Mouse (Mus musculus): ENCODE data around the gene Atp2a2.
A peak's percentile ranks its signal among the peaks of the same experiment; 100 is the strongest.
"Not testable (repeated sequence)": the region's sequence is repeated elsewhere in the genome, so short reads cannot be mapped to it uniquely, and the experiment has no call there.

Gene Atp2a2

DNA sequence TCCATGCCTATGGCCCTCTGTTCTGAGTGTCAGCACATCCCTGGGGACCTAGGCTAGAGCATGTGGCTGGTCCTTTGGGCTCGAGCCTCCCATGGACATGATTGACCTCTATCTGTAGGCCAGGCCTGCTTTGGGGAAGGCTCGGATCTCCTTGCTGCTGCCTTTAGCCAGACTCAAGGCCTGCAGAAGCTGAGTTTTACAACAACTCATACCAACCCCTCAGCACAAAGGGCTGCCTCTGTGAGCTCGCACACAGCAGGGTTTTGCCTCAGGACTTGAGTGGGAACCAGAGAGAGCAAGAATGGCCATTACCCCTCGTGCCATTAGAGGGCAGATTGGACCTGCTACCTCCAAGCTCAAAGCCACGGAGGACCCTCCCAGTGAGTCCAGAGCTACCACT lies 53.2 kb downstream of the Atp2a2 start:
- DNase-seq = no peak

DNA sequence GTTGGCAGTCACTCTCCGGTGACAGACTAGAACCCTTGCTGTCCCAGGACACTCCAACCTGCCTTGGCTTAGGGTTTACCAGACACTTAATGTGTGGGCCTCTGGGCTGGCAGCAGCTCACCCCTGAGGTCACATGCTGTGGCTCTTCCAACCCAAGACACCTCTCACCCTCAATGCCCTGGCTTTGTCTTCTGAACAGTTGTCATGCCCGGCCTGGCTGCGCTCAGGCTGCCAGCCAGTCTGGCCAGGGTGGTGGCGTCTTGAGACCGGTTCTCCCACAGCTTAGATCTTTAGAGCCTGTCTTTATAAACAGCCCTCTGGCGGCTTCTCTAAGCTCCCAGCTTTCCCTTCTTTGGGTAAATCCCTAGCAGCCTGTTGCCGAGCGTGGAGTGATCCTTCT lies 54.2 kb downstream of the Atp2a2 start:
- no peak for DNase-seq

DNA sequence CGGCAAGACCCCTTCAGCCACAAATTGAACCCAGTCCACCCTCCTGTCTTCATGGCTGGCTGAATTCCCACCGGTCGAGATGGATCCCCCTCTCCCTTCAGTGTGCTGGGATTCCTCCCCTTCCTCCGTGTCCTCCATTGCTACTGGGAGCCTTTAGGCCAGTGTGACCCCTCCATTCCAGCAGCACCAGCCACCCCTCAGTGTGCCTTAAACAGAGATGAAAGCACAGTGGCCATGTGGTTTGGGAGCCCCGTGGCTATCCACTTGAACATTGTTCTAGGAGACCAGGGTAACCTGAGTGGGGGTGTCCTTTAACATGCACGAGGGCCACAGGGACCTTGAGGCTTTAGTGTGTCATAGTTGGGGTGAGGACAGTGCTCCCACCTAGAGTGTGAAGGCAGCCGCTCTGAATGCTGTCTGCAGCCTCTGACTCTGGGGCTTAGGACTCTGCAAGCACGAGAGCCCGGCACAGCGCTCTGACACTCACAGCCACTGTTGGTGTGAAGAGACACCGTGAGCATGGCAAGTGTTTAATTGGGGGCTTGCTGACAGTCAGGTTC lies 56.9 kb downstream of the Atp2a2 start:
- DNase-seq = no peak

DNA sequence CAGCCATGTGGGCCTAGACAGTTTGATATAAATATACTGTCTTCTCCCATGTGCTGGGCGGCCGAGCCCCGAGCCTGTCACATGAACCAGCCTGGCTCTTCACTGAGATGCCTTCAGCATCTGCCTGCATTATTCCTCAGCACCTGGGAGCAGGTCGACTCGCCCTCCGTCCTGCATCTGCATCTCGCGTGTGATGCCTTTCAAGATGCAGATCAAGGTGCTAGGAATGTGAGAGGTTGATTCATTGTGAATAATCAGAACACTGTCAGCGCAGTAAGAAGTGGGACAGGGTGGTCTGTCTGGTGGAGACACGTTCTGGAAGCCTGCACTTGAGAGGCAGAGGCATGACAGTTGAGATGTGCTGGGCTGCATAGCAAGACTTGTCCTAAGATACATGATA lies 57.5 kb downstream of the Atp2a2 start:
- no peak for DNase-seq

DNA sequence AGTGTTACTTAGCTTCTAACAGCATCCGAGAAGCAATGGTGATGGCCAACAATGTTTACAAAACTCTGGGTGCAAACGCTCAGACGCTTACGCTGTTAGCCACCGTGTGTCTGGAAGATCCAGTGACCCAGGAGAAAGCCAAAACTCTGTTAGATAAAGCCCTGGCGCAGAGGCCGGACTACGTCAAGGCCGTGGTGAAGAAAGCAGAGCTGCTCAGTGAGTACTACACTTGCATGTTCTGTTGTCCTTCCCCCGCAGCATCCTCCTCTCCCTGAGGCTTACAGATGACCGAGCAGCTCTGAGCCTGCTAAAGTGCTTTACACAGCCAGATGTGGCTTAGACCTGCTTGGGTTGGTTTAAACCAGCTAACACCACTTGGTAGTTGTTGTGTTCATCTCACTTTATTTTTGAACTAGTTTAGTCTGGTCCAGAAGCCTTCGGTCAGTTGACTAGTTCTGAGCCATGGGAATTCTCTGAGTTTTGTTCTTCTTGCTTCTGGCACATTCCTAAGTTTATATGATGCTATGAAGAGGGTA lies 61.9 kb downstream of the Atp2a2 start:
- DNase-seq = no peak

DNA sequence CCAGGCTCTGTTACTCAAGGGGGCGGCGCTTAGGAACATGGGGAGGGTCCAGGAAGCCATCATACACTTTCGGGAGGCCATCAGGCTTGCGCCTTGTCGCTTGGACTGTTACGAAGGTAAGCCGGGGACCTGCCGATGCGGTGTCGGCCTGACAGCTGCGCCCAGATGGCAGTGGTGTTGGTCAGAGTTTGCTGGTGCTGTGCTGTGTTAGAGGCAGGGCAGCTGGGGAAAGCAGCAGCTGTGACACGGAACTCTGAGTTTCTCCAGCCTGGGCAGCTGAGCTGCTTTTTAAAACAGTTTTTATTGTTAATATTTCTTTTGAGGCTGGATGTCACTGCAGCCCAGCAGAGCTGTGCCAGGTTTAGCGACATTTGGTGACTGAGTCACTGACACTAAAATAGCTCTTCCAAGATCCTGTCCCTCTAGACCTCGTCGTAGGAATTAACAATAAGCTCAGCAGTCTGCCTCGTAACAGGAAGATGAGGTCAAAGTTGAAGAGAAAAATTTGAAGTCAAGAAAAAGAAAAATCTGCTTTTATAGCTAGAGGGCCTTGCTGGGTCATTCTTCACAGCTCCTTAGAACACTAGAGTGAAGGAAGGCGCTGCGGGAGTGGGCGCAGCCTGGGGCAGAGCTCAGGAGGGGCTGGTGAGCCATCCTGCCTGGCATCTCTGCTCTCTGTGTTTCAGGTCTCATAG lies 62.5 kb downstream of the Atp2a2 start:
- no peak for DNase-seq

DNA sequence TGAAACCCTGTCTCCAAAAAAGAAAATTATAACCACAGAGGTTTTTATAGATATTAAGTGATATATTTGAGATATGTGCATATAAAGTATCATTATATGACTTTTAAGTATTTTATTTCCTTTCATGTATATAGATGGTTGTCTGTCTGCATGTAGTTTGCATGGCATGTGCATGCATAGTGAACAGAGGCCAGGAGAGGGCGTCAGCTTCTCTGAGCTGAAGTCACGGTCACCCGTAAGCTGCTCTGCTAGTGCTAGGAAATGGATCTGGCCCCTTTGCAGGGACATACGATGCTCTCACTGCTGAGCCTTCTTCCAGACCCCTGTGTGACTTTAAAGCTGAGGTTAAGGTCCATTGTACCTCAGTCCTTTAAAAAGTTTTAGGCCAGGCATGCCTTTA lies 67.5 kb downstream of the Atp2a2 start:
- no peak for DNase-seq

DNA sequence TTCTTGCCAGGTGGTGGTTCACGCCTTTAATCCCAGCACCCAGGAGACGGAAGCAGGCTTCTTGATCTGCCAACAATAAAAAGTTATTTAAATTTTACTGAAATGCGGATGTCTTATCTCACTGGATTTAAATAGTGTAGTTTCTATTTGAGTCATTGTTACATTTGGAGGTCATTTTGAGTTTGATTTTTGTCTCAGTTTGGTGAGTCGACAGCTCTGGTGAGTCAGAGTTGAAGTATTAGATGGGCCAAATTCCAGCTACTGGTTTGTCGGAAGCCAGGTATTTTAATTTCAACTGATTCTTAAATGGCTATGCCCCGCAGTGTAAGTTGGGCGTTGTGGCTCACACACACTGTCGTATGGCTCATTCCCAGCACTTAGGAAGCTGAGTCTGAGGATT lies 70.8 kb downstream of the Atp2a2 start:
- DNase-seq = no peak

DNA sequence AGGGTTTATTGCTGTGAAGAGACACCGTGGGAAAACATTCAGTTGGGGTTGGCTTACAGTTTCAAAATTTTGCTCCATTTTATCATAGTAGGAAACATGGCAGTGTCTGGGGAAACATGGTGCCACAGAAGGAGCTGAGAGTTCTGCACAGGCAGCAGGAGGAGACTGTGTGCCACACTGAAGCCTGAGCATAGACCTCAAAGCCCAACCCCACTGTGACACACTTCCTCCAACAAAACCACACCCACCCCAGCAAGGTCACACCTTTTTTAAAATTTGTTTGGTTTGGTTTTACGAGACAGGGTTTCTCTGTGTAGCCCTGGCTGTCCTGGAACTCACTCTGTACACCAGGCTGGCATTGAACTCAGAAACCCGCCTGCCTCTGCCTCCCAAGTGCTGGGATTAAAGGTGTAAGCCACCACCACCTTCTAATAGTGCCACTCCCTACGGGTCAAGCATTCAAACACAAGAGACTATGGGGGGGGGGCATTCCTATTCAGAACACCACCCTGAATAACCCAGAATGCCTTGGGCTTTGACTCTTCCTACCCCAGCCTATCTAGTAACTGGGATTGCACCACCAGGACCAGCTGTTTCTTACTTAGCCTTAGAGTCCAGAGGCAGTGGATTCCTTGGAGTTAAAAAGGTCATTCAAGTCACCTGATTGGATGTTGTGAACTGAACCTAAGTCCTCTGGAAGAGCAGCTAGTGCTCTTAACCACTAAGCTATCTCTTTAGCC lies 71.8 kb downstream of the Atp2a2 start:
- DNase-seq = no peak

DNA sequence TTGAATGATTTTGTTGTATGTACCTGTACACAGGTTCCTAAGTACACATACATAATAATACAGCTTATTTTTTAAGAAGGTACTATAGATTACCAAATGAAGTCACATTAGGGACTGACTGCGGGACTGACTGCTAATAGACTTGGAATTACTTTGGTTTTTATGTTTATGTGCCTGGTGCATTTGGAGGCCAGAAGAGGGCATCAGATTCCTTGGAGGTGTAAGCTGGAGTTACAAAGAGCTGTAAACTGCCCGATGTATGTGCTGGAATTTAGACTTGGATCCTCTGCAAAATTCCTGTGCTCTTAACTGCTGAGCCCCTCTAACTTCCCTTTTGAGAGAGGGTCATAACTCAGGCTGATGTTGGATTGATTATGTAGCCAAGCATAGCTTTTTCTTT lies 76.5 kb downstream of the Atp2a2 start:
- no peak for DNase-seq

DNA sequence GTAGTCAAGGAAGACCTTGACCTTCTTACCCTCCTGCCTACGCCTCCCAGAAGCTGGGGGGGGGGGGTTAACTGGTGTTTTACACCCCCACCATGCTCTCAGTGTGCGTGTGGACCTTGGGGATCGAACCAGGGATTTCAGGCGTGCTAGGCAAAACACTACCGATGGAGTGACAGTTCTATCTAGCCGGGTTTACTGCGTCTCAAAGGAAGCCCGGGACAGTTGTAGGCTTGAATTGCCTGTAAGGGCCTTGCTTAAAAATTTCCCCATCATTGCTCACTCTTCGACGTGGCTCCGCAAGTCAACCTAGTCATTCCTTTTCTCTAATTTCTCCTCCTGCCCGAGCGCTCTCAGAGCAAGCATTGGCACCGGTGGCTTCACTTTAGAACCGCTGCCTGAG lies 78.9 kb downstream of the Atp2a2 start:
- DNase-seq = no peak

DNA sequence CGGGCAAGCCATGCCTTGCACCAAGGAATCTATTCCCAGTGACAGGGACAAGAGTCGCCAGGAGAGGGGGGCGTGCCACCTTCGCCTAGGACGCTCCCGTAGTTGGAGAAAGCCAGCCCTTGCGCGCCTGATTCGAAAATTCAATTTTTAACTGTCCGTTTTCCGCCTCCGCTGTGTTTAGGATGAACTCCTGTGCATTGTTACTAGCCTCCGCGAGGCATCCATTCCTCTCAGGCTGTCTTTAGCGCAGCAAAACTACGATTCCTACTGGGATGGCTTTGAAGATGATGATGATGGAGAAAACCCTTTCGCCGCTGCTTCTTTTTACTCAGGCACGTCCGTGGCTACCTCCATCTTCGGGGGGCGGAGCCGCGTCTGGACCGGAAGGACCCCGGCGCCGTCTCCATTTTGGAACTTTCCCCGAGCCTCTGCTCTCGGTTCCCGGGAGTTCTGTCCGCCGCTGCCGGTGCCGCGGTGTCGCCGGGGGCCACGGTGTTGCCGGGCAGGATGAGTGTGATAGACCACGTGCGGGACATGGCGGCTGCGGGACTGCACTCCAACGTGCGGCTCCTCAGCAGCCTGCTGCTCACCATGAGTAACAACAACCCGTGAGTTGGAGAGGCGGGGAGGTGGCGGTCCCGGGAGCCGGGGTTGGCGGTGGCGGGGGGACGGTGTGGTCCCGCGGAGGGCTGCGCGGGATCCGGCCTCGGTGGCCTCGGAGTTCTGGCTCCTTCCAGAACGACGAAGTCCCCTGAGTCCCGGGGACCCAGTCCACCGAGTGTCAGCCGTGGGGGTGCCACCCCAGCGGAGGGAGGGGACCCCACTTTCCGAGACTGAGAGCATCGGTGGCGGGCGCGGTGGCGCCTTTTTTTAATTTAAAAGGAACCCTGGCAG lies 79.7 kb downstream of the Atp2a2 start:
- DNase-seq = peak; percentile 86 to 91

DNA sequence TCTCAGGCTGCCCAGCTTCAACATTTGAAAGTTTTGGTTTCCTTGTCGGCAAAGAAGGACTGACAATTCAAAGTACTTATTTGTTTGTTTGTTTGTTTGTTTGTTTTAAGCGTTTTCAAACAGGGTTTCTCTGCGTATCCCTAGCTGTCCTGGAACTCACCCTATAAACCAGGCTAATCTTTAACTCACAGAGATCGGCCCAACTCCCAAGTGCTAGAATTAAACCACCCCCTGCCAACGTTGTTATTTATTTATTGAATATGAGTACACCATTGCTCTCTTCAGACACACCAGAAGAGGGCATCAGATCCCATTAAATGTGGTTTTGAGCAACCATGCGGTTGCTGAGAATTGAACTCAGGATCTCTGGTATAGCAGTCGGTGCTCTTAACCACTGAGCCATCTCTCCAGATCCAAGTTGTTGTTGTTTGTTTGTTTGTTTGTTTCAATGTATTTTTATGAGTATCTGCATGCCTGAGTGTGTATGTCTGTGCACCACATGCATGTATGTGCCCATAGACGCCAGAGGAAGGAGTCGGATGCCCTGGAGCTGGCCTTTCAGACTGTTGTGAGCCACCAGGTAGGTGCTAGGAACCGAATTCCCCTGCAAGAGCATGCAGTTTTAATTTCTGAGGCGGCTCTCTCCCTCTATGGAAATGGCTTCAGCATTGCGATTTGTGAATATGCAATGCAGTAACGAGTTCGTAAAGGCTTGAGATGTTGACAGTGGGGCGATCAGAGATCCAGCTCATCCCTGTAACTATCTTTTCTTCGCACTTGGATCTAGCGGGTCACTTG lies 80.6 kb downstream of the Atp2a2 start, which contains the start of gene Anapc7:
TSS of gene Anapc7 (plus strand) at position 423 of the 798 bp plus-strand sequence.
- DNase-seq = no peak

DNA sequence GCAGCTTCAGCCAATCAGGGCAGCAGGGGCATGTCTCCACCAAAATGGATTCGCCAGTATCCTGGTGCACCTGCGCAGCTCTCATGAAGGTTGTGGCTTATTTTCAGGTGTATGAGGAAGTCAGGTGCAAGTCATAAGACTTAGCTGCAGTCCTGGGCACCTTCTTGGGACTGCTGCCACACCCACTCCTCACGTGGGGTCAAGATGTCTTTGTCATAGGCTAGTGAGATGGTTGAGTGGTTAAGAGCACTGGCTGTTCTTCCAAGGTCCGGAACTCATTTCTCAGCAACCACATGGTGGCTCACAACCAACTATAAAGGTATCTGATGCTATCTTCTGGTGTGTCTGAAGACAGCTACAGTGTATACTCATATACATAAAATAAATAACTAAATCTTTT lies 81.3 kb downstream of the Atp2a2 start:
- not testable (repeated sequence) for DNase-seq

DNA sequence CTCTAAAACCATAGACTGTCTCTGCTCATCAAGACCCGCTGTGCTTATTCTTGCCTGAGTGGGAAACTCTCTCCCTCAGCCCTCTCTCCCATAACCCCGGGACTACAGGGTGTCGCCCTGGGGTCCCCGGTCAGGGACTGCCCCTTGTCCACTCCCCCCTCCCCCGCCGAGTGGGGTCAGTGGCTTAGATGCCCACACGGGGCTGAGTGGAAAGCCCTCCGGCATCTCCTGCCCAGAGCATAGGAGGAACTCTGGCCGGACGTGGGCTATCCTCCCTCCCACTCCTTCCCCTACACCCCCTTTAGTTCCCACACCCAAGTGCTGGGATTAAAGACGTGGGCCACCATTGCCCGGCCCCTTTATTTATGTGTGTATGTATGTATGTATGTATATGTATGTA lies 86.6 kb downstream of the Atp2a2 start:
- DNase-seq = no peak

DNA sequence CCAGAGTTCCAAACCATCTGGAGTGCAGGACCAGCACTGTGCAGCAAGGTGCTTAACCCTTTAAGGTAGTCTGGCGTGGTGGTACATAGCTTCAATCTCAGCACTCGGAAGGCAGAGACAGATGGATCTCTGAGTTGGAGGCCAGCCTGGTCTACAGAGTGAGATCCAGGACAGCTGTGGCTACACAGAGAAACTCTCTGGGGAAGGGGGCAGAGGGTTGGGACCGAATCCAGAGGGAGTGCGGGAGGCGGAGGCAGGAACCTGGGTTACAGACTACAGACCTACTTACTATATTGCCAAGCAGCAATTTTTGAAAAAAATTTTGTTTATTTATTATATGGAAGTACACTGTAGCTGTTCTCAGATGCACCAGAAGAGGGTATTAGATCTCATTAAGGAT lies 87.7 kb downstream of the Atp2a2 start:
- no peak for DNase-seq

DNA sequence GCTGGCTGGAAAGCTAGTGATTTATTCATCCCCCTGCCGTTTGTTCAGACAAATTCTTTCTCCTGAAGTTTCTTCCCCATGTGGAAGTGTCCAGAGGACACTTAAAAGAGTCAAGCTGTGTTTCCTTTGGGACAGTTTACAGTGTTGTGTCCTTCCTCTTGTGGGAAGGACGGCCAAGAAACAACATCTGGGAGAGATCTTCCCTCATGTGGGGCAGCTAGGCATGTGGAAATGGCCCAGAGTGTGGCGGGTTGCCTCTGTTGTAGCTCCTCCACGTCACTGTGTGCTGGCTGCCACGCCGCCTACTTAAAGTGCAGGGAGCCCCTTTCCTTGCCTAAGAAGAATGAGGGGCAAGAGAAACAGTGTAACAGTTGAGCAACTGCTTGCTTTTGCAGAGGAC lies 89.2 kb downstream of the Atp2a2 start:
- DNase-seq = no peak

DNA sequence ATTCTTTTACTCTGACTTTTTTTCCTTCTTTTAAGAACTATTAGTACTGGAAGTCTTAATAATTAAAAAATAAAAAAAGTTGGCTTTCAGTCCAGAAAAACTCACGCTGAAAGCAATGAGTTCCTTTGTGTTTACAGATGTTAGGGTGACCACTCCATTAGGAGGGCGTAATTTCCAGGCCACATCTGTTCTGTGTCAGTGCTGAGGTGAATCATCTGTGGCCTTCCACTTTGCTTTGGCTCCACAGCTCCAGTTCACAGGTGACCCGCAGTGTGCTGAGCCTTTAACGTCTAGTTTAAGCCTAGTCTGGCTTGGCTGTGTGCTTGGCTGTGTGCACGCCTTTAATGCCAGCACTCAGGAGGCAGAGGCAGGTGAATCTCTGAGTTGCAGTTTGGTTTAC lies 90.1 kb downstream of the Atp2a2 start:
- DNase-seq = no peak

DNA sequence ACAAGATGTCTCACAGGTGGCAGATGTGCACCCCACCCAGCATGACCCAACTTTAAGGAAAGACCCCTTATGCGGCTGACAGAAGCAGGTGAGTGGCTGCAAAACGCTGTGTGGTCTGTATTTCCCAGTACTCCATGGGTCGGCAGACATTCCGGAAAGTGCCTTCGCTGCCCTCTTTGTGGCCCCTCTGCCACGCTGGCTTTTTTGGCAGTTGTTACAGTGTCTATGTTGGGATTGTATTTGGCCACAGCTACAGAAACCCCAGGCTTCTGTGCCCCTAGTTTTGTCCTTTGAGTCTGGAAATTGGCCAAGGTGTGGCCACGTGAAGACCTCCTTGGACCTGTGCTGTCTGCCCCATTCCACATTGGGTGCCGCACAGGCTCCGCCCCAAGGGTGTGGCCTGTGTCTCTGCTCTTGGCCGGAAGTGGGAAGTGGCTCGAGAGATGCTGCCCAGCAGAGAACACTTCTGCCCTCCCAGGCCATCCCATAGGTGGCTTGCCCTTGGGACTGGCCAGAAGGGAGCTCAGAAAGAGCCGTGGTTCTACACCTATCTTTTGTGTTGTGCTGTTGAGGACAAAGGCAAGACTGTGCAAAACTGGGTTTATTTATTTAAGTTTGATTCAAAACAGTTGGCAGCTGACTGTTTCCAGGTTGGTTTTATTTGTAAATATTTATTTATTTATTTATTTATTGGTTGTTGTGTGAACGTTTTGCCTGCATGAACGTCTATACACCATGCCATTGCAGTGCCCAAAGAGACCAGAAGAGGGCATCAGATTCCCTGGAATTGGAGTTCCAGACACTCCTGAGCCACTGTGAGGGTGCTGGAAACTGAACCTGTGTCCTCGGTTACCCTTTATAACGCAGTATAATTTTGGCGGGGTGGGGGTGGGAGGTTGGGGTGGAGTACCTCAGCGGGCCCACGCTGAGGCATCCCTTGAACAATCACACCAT lies 92.1 kb downstream of the Atp2a2 start:
- no peak for DNase-seq

DNA sequence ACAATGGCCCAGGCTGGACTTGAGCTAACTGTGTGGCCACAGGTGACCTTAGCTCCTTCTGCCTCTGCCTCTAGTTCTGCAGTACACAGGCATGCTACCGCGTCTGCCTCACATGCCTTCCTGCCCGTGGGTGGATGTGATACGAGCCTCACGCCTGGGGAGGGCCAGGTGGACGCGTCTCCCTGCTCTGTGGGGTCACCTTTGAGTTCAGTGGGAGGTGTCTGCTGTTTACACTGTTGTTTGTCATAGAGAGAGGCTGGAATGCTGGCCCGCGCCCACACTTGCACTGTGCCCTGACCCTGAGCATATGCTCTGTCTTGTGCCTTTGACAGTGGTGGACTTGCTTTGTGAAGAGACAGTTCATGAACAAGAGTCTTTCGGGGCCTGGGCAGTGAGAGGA lies 96.5 kb downstream of the Atp2a2 start:
- DNase-seq = no peak

Data from cerebellum, postnatal 36 days (tissue).